Mouse (Mus musculus) G1E (cell line): ENCODE measurements at regions not wholly inside any gene's neighbourhood (a gene's known extent, or its start where the extent isn't known, plus 50 kb on each side); places are given as distances from the start of the nearest gene placed in this dataset.

Source experiments
- ATAC-seq: 2 replicates; pipeline ENCODE4 v1.8.0; 2016; ENCODE audit warnings: mild to moderate bottlenecking; ENCODE audit not compliant: insufficient number of reproducible peaks, poor library complexity, low FRiP score, severe bottlenecking; ENCODE audit errors: extremely low read depth
- DNase-seq: peaks from one replicate; pipeline ENCODE4 v3.0.0; 2012; ENCODE audit warnings: low spot score
- H3K27me3 ChIP-seq: 2 replicates; pipeline ENCODE4 v1.6.1; 2012; ENCODE audit warnings: mild to moderate bottlenecking, low read length, inconsistent platforms; ENCODE audit not compliant: insufficient read depth
- H3K36me3 ChIP-seq: replicated peaks from 2 replicates; pipeline ENCODE3; 2012; ENCODE audit warnings: mild to moderate bottlenecking, inconsistent platforms
- H3K4me1 ChIP-seq: 2 replicates; pipeline ENCODE4 v1.6.1; 2012; ENCODE audit warnings: low read depth, low read length, inconsistent platforms, mixed read lengths; ENCODE audit not compliant: insufficient read depth
- H3K4me3 ChIP-seq: 2 replicates; pipeline ENCODE4 v1.5.1; 2012; ENCODE audit warnings: low read depth, mild to moderate bottlenecking, inconsistent platforms, low read length, moderate library complexity, mixed read lengths
- H3K9me3 ChIP-seq: replicated peaks from 2 replicates; pipeline ENCODE4 v1.6.1; 2012; ENCODE audit warnings: inconsistent platforms
- CTCF ChIP-seq: IDR thresholded peaks from 2 replicates; pipeline ENCODE4 v1.5.1; 2012; ENCODE audit warnings: low read depth, low read length, inconsistent platforms, mixed read lengths
- GATA1 ChIP-seq: IDR thresholded peaks from 2 replicates; pipeline ENCODE4 v1.6.1; 2012; ENCODE audit warnings: borderline replicate concordance, low read length, inconsistent platforms, mixed read lengths
- GATA2 ChIP-seq: IDR thresholded peaks from 2 replicates; pipeline ENCODE4 v1.6.1; 2012; ENCODE audit warnings: low read depth, low read length, inconsistent platforms, borderline replicate concordance
- POLR2AphosphoS5 ChIP-seq: IDR thresholded peaks from 2 replicates; pipeline ENCODE4 v1.6.1; 2012; ENCODE audit warnings: low read depth, low read length, inconsistent platforms; ENCODE audit not compliant: insufficient replicate concordance
- TAL1 ChIP-seq: conservative IDR thresholded peaks from 2 replicates; pipeline ENCODE4 v1.6.1; 2012; ENCODE audit warnings: low read depth, low read length, inconsistent platforms, mixed read lengths

GRCm38 (mm10) chr5:127129495-127129894 lies 112.1 kb upstream of the Tmem132c start:
- Histone ChIP-seq H3K36me3 (no peaks in the 10 kb centered on the region), H3K27me3 (no peaks in the 10 kb centered on the region), H3K4me3 (no peak overlapping the region), H3K4me1 (no peaks in the 10 kb centered on the region), H3K9me3 (peaks cover 45% of the 10 kb centered on the region)
- ATAC-seq, result no peak
- DNase-seq, result no peak
- TF ChIP-seq POLR2AphosphoS5 (no peak), TAL1 (no peak), GATA1 (no peak), CTCF (no peak), GATA2 (no peak)

GRCm38 (mm10) chr5:127134441-127134840 lies 107.2 kb upstream of the Tmem132c start:
- ATAC-seq (no peak), DNase-seq (no peak)
- no peaks in the 10 kb centered on the region for H3K27me3 ChIP-seq
- peaks cover 53% of the 10 kb centered on the region for H3K9me3 ChIP-seq
- no peaks in the 10 kb centered on the region for H3K4me1 ChIP-seq
- TF ChIP-seq TAL1, result no peak
- TF ChIP-seq CTCF, result no peak
- TF ChIP-seq GATA1, result no peak
- no peak for TF ChIP-seq POLR2AphosphoS5
- TF ChIP-seq GATA2, result no peak
- no peaks in the 10 kb centered on the region for H3K36me3 ChIP-seq
- H3K4me3 ChIP-seq, result no peak overlapping the region

GRCm38 (mm10) chr5:127140651-127141050 lies 101.0 kb upstream of the Tmem132c start:
- H3K9me3 ChIP-seq, result peaks cover 65% of the 10 kb centered on the region
- no peak for TF ChIP-seq TAL1
- TF ChIP-seq POLR2AphosphoS5, result no peak
- no peak for TF ChIP-seq GATA2
- TF ChIP-seq CTCF, result no peak
- TF ChIP-seq GATA1, result no peak
- ATAC-seq, result no peak
- no peaks in the 10 kb centered on the region for H3K4me1 ChIP-seq
- DNase-seq, result no peak
- no peaks in the 10 kb centered on the region for H3K36me3 ChIP-seq
- no peak overlapping the region for H3K4me3 ChIP-seq
- H3K27me3 ChIP-seq, result no peaks in the 10 kb centered on the region

GRCm38 (mm10) chr5:127160292-127160691 lies 81.3 kb upstream of the Tmem132c start:
- no peak for TF ChIP-seq POLR2AphosphoS5
- TF ChIP-seq GATA2, result no peak
- no peak for TF ChIP-seq TAL1
- TF ChIP-seq CTCF, result no peak
- no peak for TF ChIP-seq GATA1
- H3K27me3 ChIP-seq, result no peaks in the 10 kb centered on the region
- H3K9me3 ChIP-seq, result peaks cover 43% of the 10 kb centered on the region

GRCm38 (mm10) chr5:127163376-127163775 lies 78.2 kb upstream of the Tmem132c start:
- ATAC-seq, result no peak
- TF ChIP-seq POLR2AphosphoS5, result no peak
- no peak for TF ChIP-seq GATA1
- TF ChIP-seq TAL1, result no peak
- TF ChIP-seq CTCF, result no peak
- no peak for TF ChIP-seq GATA2
- DNase-seq, result no peak
- Histone ChIP-seq H3K27me3 (no peaks in the 10 kb centered on the region), H3K36me3 (no peaks in the 10 kb centered on the region), H3K4me1 (no peaks in the 10 kb centered on the region), H3K9me3 (peaks cover 44% of the 10 kb centered on the region), H3K4me3 (no peak overlapping the region)

More at GRCm38 (mm10) chr5:127160292-127160691, 81.3 kb upstream of the Tmem132c start:
- Histone ChIP-seq H3K4me3 (no peak overlapping the region), H3K36me3 (no peaks in the 10 kb centered on the region), H3K4me1 (no peaks in the 10 kb centered on the region)
- no peak for DNase-seq
- ATAC-seq, result no peak

GRCm38 (mm10) chr5:127189021-127189420 lies 52.6 kb upstream of the Tmem132c start:
- DNase-seq, result no peak
- Histone ChIP-seq H3K4me3 (no peak overlapping the region), H3K36me3 (no peaks in the 10 kb centered on the region), H3K4me1 (no peaks in the 10 kb centered on the region), H3K9me3 (peaks cover 78% of the 10 kb centered on the region), H3K27me3 (no peaks in the 10 kb centered on the region)
- ATAC-seq, result no peak
- no peak for TF ChIP-seq TAL1
- no peak for TF ChIP-seq GATA2
- TF ChIP-seq CTCF, result no peak
- TF ChIP-seq GATA1, result no peak
- TF ChIP-seq POLR2AphosphoS5, result no peak
